Mouse (Mus musculus) heart, postnatal 0 days (tissue): ENCODE data around the gene Plekhj1. TPM values are rescaled to one million over a fixed set of nuclear protein-coding genes. Genes with fewer than 3 reads are reported as not detected.

ENCODE experiments used
- ATAC-seq: fragments of 200-750 bp; cut with Nextera tagmentation; 2 replicates; pipeline ENCODE4 v1.8.0; 2017; ENCODE audit warnings: low read depth, moderate number of reproducible peaks, moderate library complexity; ENCODE audit not compliant: insufficient read depth
- DNase-seq: peaks from one replicate; pipeline ENCODE4 v3.0.0-alpha.2; 2016; ENCODE audit warnings: low spot score
- H3K27ac ChIP-seq: fragments of 300-500 bp; sonication (generic); 2 replicates; pipeline ENCODE4 v1.5.1; 2014; ENCODE audit warnings: low read depth, mild to moderate bottlenecking
- H3K27me3 ChIP-seq: fragments of 300-500 bp; sonication (generic); 2 replicates; pipeline ENCODE4 v1.6.1; 2014; ENCODE audit warnings: low read length, mixed read lengths; ENCODE audit not compliant: control insufficient read depth, insufficient read depth
- H3K36me3 ChIP-seq: fragments of 300-500 bp; sonication (generic); replicated peaks from 2 replicates; pipeline ENCODE4 v1.6.1; 2014; ENCODE audit warnings: low read length, mixed read lengths; ENCODE audit not compliant: control insufficient read depth, insufficient read depth
- H3K4me1 ChIP-seq: fragments of 300-500 bp; sonication (generic); 2 replicates; pipeline ENCODE4 v1.6.1; 2014; ENCODE audit warnings: antibody characterized with exemption; ENCODE audit not compliant: control insufficient read depth, insufficient read depth
- H3K4me2 ChIP-seq: fragments of 300-500 bp; sonication (generic); 2 replicates; pipeline ENCODE4 v1.6.1; 2014; ENCODE audit warnings: low read depth, mild to moderate bottlenecking, low read length, moderate library complexity
- H3K4me3 ChIP-seq: fragments of 300-500 bp; sonication (generic); 2 replicates; pipeline ENCODE4 v1.5.1; 2014; ENCODE audit warnings: low read depth, low read length
- H3K9ac ChIP-seq: fragments of 300-500 bp; sonication (generic); replicated peaks from 2 replicates; pipeline ENCODE4 v1.6.1; 2014; ENCODE audit warnings: low read depth, low read length, mixed read lengths
- H3K9me3 ChIP-seq: fragments of 300-500 bp; sonication (generic); replicated peaks from 2 replicates; pipeline ENCODE4 v1.6.1; 2016; ENCODE audit warnings: low read length; ENCODE audit not compliant: control insufficient read depth
- CTCF ChIP-seq: IDR thresholded peaks from 2 replicates; pipeline ENCODE4 v1.5.1; 2016; ENCODE audit warnings: antibody characterized with exemption, control low read depth, low read depth
- EP300 ChIP-seq: IDR thresholded peaks from 2 replicates; pipeline ENCODE4 v1.6.1; 2016; ENCODE audit warnings: antibody characterized with exemption, low read depth
- WGBS: fragments of 180-500 bp; shearing (Covaris S2); extraction: QIAGEN DNeasy Blood & Tissue Kit; methylation state at CpG from one replicate; pipeline ENCODE4 v1.1.7; 2014; 5-methylcytosine and 5-hydroxymethylcytosine counted together
- polyA plus RNA-seq: library from polyadenylated mRNA; unstranded; fragments of >200 nt; fragmentation: Nextera tagmentation; extraction: Ambion mirVana; gene quantifications from 2 replicates; pipeline ENCODE4 v1.2.1, GENCODE M21; 2015
- total RNA-seq: library from RNA; depleted of rRNA; stranded (reverse); fragments of >200 nt; gene quantifications from 2 replicates; pipeline ENCODE4 v1.2.3, GENCODE M21; 2014; ENCODE audit warnings: low replicate concordance

Plekhj1 gene
- total and polyA plus RNA-seq, 2 experiments from 2014 or later, result 29.3 to 41.8 TPM

- peak overlapping the region; percentile 43 for H3K9ac ChIP-seq
- peaks cover 9% of the 10 kb centered on the region; the same call in 1 of the 2 replicates for H3K4me1 ChIP-seq
- H3K27me3 ChIP-seq, result peaks cover 30% of the 10 kb centered on the region
- 14% methylated on average over 32 of the region's 32 CpGs for WGBS
- no peak overlapping the region for H3K27ac ChIP-seq
- H3K36me3 ChIP-seq, result no peaks in the 10 kb centered on the region
- ATAC-seq (no peak), DNase-seq (no peak)
- peak overlapping the region; percentile 78 for H3K4me2 ChIP-seq
- TF ChIP-seq EP300 (no peak), CTCF (no peak)
- no peaks in the 10 kb centered on the region for H3K9me3 ChIP-seq
- peak overlapping the region; percentile 44 for H3K4me3 ChIP-seq
These were observed 44.9 kb upstream of the Plekhj1 start for GRCm38 (mm10) chr10:80843087-80843930.

GRCm38 (mm10) chr10:80842334-80842733, 43.9 kb upstream of the Plekhj1 start:
- TF ChIP-seq EP300 (no peak), CTCF (no peak)
- no peak for ATAC-seq
- Histone ChIP-seq H3K4me2 (no peak overlapping the region), H3K4me1 (peaks cover 19% of the 10 kb centered on the region; the same call in 1 of the 2 replicates), H3K9me3 (no peaks in the 10 kb centered on the region), H3K4me3 (no peak overlapping the region), H3K9ac (no peak overlapping the region), H3K27me3 (peaks cover 30% of the 10 kb centered on the region), H3K27ac (no peak overlapping the region), H3K36me3 (no peaks in the 10 kb centered on the region)
- 80% methylated on average over 15 of the region's 15 CpGs for WGBS
- no peak for DNase-seq

GRCm38 (mm10) chr10:80841685-80842084, 43.3 kb upstream of the Plekhj1 start:
- 79% methylated on average over 2 of the region's 2 CpGs for WGBS
- no peak for TF ChIP-seq CTCF
- no peak overlapping the region for H3K4me2 ChIP-seq
- H3K4me1 ChIP-seq, result peaks cover 26% of the 10 kb centered on the region; the same call in 1 of the 2 replicates
- peaks cover 30% of the 10 kb centered on the region for H3K27me3 ChIP-seq
- no peaks in the 10 kb centered on the region for H3K9me3 ChIP-seq
- DNase-seq, result no peak
- no peak for ATAC-seq
- H3K36me3 ChIP-seq, result no peaks in the 10 kb centered on the region
- H3K4me3 ChIP-seq, result no peak overlapping the region
- no peak overlapping the region for H3K27ac ChIP-seq
- H3K9ac ChIP-seq, result no peak overlapping the region

GRCm38 (mm10) chr10:80839848-80840247, 41.4 kb upstream of the Plekhj1 start:
- no peaks in the 10 kb centered on the region for H3K9me3 ChIP-seq
- H3K4me1 ChIP-seq, result peaks cover 26% of the 10 kb centered on the region; the same call in 1 of the 2 replicates
- H3K36me3 ChIP-seq, result no peaks in the 10 kb centered on the region
- no peak for DNase-seq
- H3K4me2 ChIP-seq, result no peak overlapping the region
- no peak for ATAC-seq
- no peak overlapping the region for H3K9ac ChIP-seq
- TF ChIP-seq EP300 (no peak), CTCF (no peak)
- H3K27ac ChIP-seq, result no peak overlapping the region
- no peak overlapping the region for H3K4me3 ChIP-seq
- WGBS, result 63% methylated on average over 6 of the region's 6 CpGs
- peaks cover 37% of the 10 kb centered on the region for H3K27me3 ChIP-seq

DNA sequence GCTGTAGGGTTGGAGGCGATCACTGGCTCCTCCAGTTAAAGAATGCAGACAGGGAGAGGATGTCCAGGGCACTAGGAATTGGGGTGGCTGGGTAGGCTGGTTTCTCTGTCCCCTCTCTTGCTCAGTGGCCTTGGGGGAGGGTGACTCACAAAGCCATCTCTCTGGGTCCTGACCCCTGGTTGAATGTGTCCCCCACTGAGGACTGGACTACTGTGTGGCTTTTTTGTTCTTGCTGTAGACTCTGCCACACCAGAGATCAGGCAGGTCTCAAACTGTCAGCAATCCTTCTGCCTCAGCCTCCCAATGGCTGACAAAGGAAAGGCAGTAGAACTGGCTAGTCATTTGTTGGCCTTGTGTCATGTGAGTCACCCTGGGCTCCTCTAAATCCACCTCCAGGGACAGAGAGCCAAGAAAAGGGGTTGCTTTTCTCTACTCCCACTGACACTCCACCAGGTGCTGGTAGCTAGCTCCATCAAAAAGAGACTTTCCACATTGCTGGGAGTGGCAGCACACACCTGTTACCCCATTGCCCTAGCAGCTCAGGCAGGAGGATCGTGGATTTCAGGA, 40.0 kb upstream of the Plekhj1 start:
- no peak overlapping the region for H3K4me2 ChIP-seq
- peaks cover 38% of the 10 kb centered on the region for H3K27me3 ChIP-seq
- H3K36me3 ChIP-seq, result no peaks in the 10 kb centered on the region
- no peaks in the 10 kb centered on the region for H3K9me3 ChIP-seq
- ATAC-seq (peak; percentile 1; the same call in 1 of the 2 replicates), DNase-seq (no peak)
- no peak overlapping the region for H3K9ac ChIP-seq
- H3K27ac ChIP-seq, result peak overlapping the region; percentile 56
- H3K4me3 ChIP-seq, result no peak overlapping the region
- H3K4me1 ChIP-seq, result peaks cover 17% of the 10 kb centered on the region; the same call in 1 of the 2 replicates
- WGBS, result 58% methylated on average over 2 of the region's 2 CpGs
- TF ChIP-seq CTCF, result no peak
- no peak for TF ChIP-seq EP300
